Mouse (Mus musculus) bone marrow macrophage, adult 2 months (primary cell): ENCODE measurements around the gene D2hgdh.

Experiments used
- CTCF ChIP-seq: IDR thresholded peaks from 2 replicates; pipeline ENCODE4 v1.5.1; 2012; ENCODE audit warnings: low read depth, mild to moderate bottlenecking, low read length, moderate library complexity
- POLR2A ChIP-seq: IDR thresholded peaks from 2 replicates; pipeline ENCODE4 v1.6.1; 2012; ENCODE audit warnings: mild to moderate bottlenecking, low read depth, low read length, borderline replicate concordance

GRCm38 (mm10) chr1:93801741-93802238 lies 22.9 kb upstream of the D2hgdh start, which contains the start of gene Dtymk:
- TF ChIP-seq CTCF (no peak), POLR2A (no peak)
